Mouse (Mus musculus): ENCODE results near the gene Gpr55. TPM values are rescaled to one million over a fixed set of nuclear protein-coding genes. Genes with fewer than 3 reads are reported as not detected.
"Not testable (repeated sequence)": the region's sequence is repeated elsewhere in the genome, so short reads cannot be mapped to it uniquely, and the experiment has no call there.

Gpr55 gene
- polyA plus RNA-seq (2015; fragmentation: Nextera tagmentation; extraction: Ambion mirVana) = 0.08 and 0.14 TPM in 2 replicates

- 78% methylated on average over 5 of the region's 5 CpGs for WGBS
- no peak within 1 kb of the TSS for H3K27ac ChIP-seq
- no peak within 1 kb of the TSS for H3K4me2 ChIP-seq
- no peaks in the 10 kb centered on the region for H3K27me3 ChIP-seq
- no peak within 1 kb of the TSS for H3K9ac ChIP-seq
- peaks cover 30% of the 10 kb centered on the region for H3K4me1 ChIP-seq
- no peaks in the 10 kb centered on the region for H3K9me3 ChIP-seq
- no peaks in the 10 kb centered on the region for H3K36me3 ChIP-seq
- no peak within 1 kb of the TSS for H3K4me3 ChIP-seq
- ATAC-seq (ENCODE audit: insufficient number of reproducible peaks, insufficient read depth, low FRiP score, low TSS enrichment, low read depth) = no peak
Observed at GRCm38 (mm10) chr1:85960873-85961272, at the start of gene Gpr55. Gpr55 (minus strand) TSS chr1:85961007.

- Histone ChIP-seq H3K4me1 (peaks cover 4% of the 10 kb centered on the region; the same call in 1 of the 2 replicates), H3K4me3 (no peak overlapping the region), H3K9me3 (no peaks in the 10 kb centered on the region), H3K4me2 (peak overlapping the region; percentile 36), H3K9ac (no peak overlapping the region), H3K27ac (no peak overlapping the region), H3K27me3 (no peaks in the 10 kb centered on the region), H3K36me3 (no peaks in the 10 kb centered on the region)
- 2% methylated on average over 7 of the region's 7 CpGs for WGBS
- ATAC-seq (ENCODE audit: insufficient number of reproducible peaks, insufficient read depth, low FRiP score, low TSS enrichment, low read depth) = no peak
Observed at GRCm38 (mm10) chr1:86007778-86008177, 47.0 kb upstream of the Gpr55 start.

GRCm38 (mm10) chr1:86006040-86006439, 45.2 kb upstream of the Gpr55 start:
- no peak for ATAC-seq (ENCODE audit: insufficient number of reproducible peaks, insufficient read depth, low FRiP score, low TSS enrichment, low read depth)
- no peak overlapping the region for H3K27ac ChIP-seq
- 85% methylated on average over 6 of the region's 6 CpGs for WGBS
- H3K36me3 ChIP-seq = no peaks in the 10 kb centered on the region
- H3K27me3 ChIP-seq = no peaks in the 10 kb centered on the region
- H3K4me2 ChIP-seq = no peak overlapping the region
- no peaks in the 10 kb centered on the region for H3K9me3 ChIP-seq
- H3K4me1 ChIP-seq = peaks cover 4% of the 10 kb centered on the region; the same call in 1 of the 2 replicates
- no peak overlapping the region for H3K4me3 ChIP-seq
- H3K9ac ChIP-seq = no peak overlapping the region

GRCm38 (mm10) chr1:86005540-86005939, 44.7 kb upstream of the Gpr55 start:
- no peak for ATAC-seq (ENCODE audit: insufficient number of reproducible peaks, insufficient read depth, low FRiP score, low TSS enrichment, low read depth)
- WGBS = 90% methylated on average over 10 of the region's 10 CpGs

GRCm38 (mm10) chr1:85999853-86000570, 39.2 kb upstream of the Gpr55 start:
- no peak for ATAC-seq (ENCODE audit: insufficient number of reproducible peaks, insufficient read depth, low FRiP score, low TSS enrichment, low read depth)
- 79% methylated on average over 18 of the region's 18 CpGs for WGBS
- H3K4me1 ChIP-seq = no peaks in the 10 kb centered on the region; the same call in 1 of the 2 replicates
- H3K9ac ChIP-seq = no peak overlapping the region
- H3K36me3 ChIP-seq = no peaks in the 10 kb centered on the region
- H3K4me2 ChIP-seq = no peak overlapping the region
- no peak overlapping the region for H3K4me3 ChIP-seq
- H3K27me3 ChIP-seq = no peaks in the 10 kb centered on the region
- no peak overlapping the region for H3K27ac ChIP-seq
- no peaks in the 10 kb centered on the region for H3K9me3 ChIP-seq

More at GRCm38 (mm10) chr1:86005540-86005939, 44.7 kb upstream of the Gpr55 start:
- no peak overlapping the region for H3K9ac ChIP-seq
- peaks cover 4% of the 10 kb centered on the region; the same call in 1 of the 2 replicates for H3K4me1 ChIP-seq
- no peaks in the 10 kb centered on the region for H3K27me3 ChIP-seq
- no peak overlapping the region for H3K4me2 ChIP-seq
- H3K27ac ChIP-seq = no peak overlapping the region
- no peak overlapping the region for H3K4me3 ChIP-seq
- H3K9me3 ChIP-seq = no peaks in the 10 kb centered on the region
- H3K36me3 ChIP-seq = no peaks in the 10 kb centered on the region

GRCm38 (mm10) chr1:85998012-85998411, 37.2 kb upstream of the Gpr55 start:
- WGBS = 71% methylated on average over 4 of the region's 4 CpGs
- Histone ChIP-seq H3K4me1 (no peaks in the 10 kb centered on the region; the same call in 1 of the 2 replicates), H3K9me3 (no peaks in the 10 kb centered on the region), H3K9ac (no peak overlapping the region), H3K27me3 (no peaks in the 10 kb centered on the region), H3K36me3 (no peaks in the 10 kb centered on the region), H3K4me2 (no peak overlapping the region), H3K4me3 (no peak overlapping the region), H3K27ac (no peak overlapping the region)
- no peak for ATAC-seq (ENCODE audit: insufficient number of reproducible peaks, insufficient read depth, low FRiP score, low TSS enrichment, low read depth)

GRCm38 (mm10) chr1:85997221-85997620, 36.4 kb upstream of the Gpr55 start:
- WGBS = 84% methylated on average over 1 of the region's 1 CpGs
- H3K36me3 ChIP-seq = no peaks in the 10 kb centered on the region
- no peak for ATAC-seq (ENCODE audit: insufficient number of reproducible peaks, insufficient read depth, low FRiP score, low TSS enrichment, low read depth)

GRCm38 (mm10) chr1:85993541-85993940, 32.7 kb upstream of the Gpr55 start:
- 76% methylated on average over 4 of the region's 4 CpGs for WGBS

More at GRCm38 (mm10) chr1:85997221-85997620, 36.4 kb upstream of the Gpr55 start:
- H3K4me3 ChIP-seq = no peak overlapping the region
- no peaks in the 10 kb centered on the region; the same call in 1 of the 2 replicates for H3K4me1 ChIP-seq
- H3K9me3 ChIP-seq = no peaks in the 10 kb centered on the region
- no peak overlapping the region for H3K9ac ChIP-seq
- no peak overlapping the region for H3K27ac ChIP-seq
- H3K27me3 ChIP-seq = no peaks in the 10 kb centered on the region
- no peak overlapping the region for H3K4me2 ChIP-seq

GRCm38 (mm10) chr1:85992175-85992574, 31.4 kb upstream of the Gpr55 start:
- Histone ChIP-seq H3K9me3 (no peaks in the 10 kb centered on the region), H3K27me3 (no peaks in the 10 kb centered on the region), H3K4me2 (no peak overlapping the region), H3K4me1 (no peaks in the 10 kb centered on the region), H3K36me3 (no peaks in the 10 kb centered on the region), H3K9ac (no peak overlapping the region), H3K4me3 (no peak overlapping the region), H3K27ac (no peak overlapping the region)
- no peak for ATAC-seq (ENCODE audit: insufficient number of reproducible peaks, insufficient read depth, low FRiP score, low TSS enrichment, low read depth)
- WGBS = 78% methylated on average over 9 of the region's 9 CpGs

More at GRCm38 (mm10) chr1:85993541-85993940, 32.7 kb upstream of the Gpr55 start:
- Histone ChIP-seq H3K4me1 (no peaks in the 10 kb centered on the region), H3K27ac (no peak overlapping the region), H3K4me3 (no peak overlapping the region), H3K9ac (no peak overlapping the region), H3K27me3 (no peaks in the 10 kb centered on the region), H3K4me2 (no peak overlapping the region), H3K36me3 (no peaks in the 10 kb centered on the region), H3K9me3 (no peaks in the 10 kb centered on the region)
- ATAC-seq (ENCODE audit: insufficient number of reproducible peaks, insufficient read depth, low FRiP score, low TSS enrichment, low read depth) = no peak

GRCm38 (mm10) chr1:85988882-85989281, 28.1 kb upstream of the Gpr55 start:
- H3K9me3 ChIP-seq; H3K27me3 ChIP-seq; ATAC-seq (ENCODE audit: insufficient number of reproducible peaks, insufficient read depth, low FRiP score, low TSS enrichment, low read depth); H3K36me3 ChIP-seq; H3K4me2 ChIP-seq; H3K4me1 ChIP-seq; H3K4me3 ChIP-seq; H3K27ac ChIP-seq; H3K9ac ChIP-seq: not testable (repeated sequence)
- WGBS = 85% methylated on average over 4 of the region's 4 CpGs

GRCm38 (mm10) chr1:85988351-85988750, 27.5 kb upstream of the Gpr55 start:
- Histone ChIP-seq H3K4me3 (no peak overlapping the region), H3K9ac (no peak overlapping the region), H3K27me3 (no peaks in the 10 kb centered on the region), H3K36me3 (no peaks in the 10 kb centered on the region), H3K9me3 (no peaks in the 10 kb centered on the region), H3K4me2 (no peak overlapping the region), H3K4me1 (no peaks in the 10 kb centered on the region), H3K27ac (no peak overlapping the region)
- no peak for ATAC-seq (ENCODE audit: insufficient number of reproducible peaks, insufficient read depth, low FRiP score, low TSS enrichment, low read depth)
- 71% methylated on average over 4 of the region's 4 CpGs for WGBS

GRCm38 (mm10) chr1:85985784-85986183, 25.0 kb upstream of the Gpr55 start:
- H3K9ac ChIP-seq = no peak overlapping the region
- WGBS = 60% methylated on average over 3 of the region's 3 CpGs
- no peak for ATAC-seq (ENCODE audit: insufficient number of reproducible peaks, insufficient read depth, low FRiP score, low TSS enrichment, low read depth)

More at GRCm38 (mm10) chr1:85985784-85986183, 25.0 kb upstream of the Gpr55 start:
- Histone ChIP-seq H3K9me3 (no peaks in the 10 kb centered on the region), H3K27me3 (no peaks in the 10 kb centered on the region), H3K4me3 (no peak overlapping the region), H3K36me3 (no peaks in the 10 kb centered on the region), H3K4me2 (no peak overlapping the region), H3K4me1 (no peaks in the 10 kb centered on the region; the same call in none of the 2 replicates), H3K27ac (no peak overlapping the region)
